Mouse (Mus musculus): ENCODE measurements around the gene Prl7d1. TPM values are rescaled to one million over a fixed set of nuclear protein-coding genes. Genes with fewer than 3 reads are reported as not detected.

Gene Prl7d1
- not detected in 2 replicates for polyA plus RNA-seq (2012; rRNA removed; ENCODE audit: low replicate concordance)

DNA sequence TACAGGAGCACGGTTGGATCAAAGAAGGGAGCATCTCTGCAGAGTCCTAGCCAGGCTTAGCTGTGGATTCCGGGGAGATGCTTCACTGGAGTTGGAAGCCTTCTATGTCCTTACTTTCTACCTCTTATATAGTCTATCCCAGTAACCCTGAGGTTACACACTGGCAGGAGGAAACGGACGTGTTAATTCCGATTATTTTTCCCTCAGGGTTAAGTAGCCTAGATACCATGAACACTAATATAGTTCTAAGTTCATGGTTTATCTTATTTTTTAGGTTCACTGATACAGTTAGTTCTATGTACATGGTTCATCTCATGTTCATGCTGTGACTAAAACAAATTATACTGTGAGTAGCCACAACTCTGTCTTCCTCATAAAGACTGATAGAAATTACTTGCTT is at the start of gene Prl7d1:
Prl7d1 (minus strand) TSS at position 101 of the 400 bp plus-strand sequence.

DNA sequence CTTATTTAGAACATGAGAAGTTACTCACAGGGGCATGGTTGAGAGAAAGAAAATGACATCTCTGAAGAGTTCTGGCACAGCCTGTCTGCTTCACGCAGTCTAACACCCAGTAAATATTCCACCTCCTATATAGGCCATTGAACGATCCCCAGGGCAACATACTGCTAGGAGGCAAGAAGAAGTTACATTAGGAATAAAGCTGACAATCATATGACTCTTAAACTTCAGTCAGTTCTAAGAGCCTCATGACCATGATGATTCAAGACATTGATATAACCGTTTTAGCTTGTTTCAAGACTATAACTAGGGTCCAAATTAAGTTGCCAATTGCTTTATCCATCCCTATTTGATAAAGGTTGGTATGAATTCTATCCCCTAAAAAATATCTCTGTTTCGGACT is 48.6 kb downstream of the Prl7d1 start, which contains the start of gene Prl7a2:
Prl7a2 (minus strand) TSS at position 101 of the 400 bp plus-strand sequence.

Other genes starting within 250 kb of the Prl7d1 start
- not detected in 2 replicates for gene Prl8a8, start 203.5 kb downstream of the Prl7d1 start, polyA plus RNA-seq (2012; rRNA removed; ENCODE audit: low replicate concordance)
- gene Prl8a9, start 152.1 kb downstream of the Prl7d1 start, polyA plus RNA-seq (2012; rRNA removed; ENCODE audit: low replicate concordance): not detected in 2 replicates
- gene Prl8a1, start 134.6 kb downstream of the Prl7d1 start, polyA plus RNA-seq (2012; rRNA removed; ENCODE audit: low replicate concordance): not detected in 2 replicates
- gene Prl7b1, start 106.2 kb downstream of the Prl7d1 start, polyA plus RNA-seq (2012; rRNA removed; ENCODE audit: low replicate concordance): not detected in 2 replicates
- gene Prl7a1, start 74.2 kb downstream of the Prl7d1 start, polyA plus RNA-seq (2012; rRNA removed; ENCODE audit: low replicate concordance): not detected in 2 replicates
- not detected in 2 replicates for gene Prl7a2, start 48.7 kb downstream of the Prl7d1 start, polyA plus RNA-seq (2012; rRNA removed; ENCODE audit: low replicate concordance)
- not detected in 2 replicates for gene Prl7c1, start 64.1 kb upstream of the Prl7d1 start, polyA plus RNA-seq (2012; rRNA removed; ENCODE audit: low replicate concordance)
- not detected in 2 replicates for gene Prl2a1, start 84.9 kb upstream of the Prl7d1 start, polyA plus RNA-seq (2012; rRNA removed; ENCODE audit: low replicate concordance)
- gene Prl2c1, start 132.6 kb upstream of the Prl7d1 start, polyA plus RNA-seq (2012; rRNA removed; ENCODE audit: low replicate concordance): not detected in 2 replicates